Comparison of ENCODE assay signal across 11 mouse cellular contexts in genomic region chr1:52166652-52167220, GRCm38 (mm10). TPM values are rescaled to one million over a fixed set of nuclear protein-coding genes. Genes with fewer than 3 reads are reported as not detected.
DNase-seq lines count a peak whose midpoint lies in the region; ATAC-seq and TF ChIP-seq lines count a peak whose summit lies in the region.
"Had no signal": no experiment of that assay in that cellular context is flagged by ENCODE, and none has a peak within 500 bp of the region (broad histone marks: within the 10 kb centered on the region; RNA-seq: fewer than 3 reads in every experiment).

No protein-coding gene starts in this region.

- DNase-seq in embryonic facial prominence, embryonic 10.5 days (ENCODE audit: low spot score) = no peak
- DNase-seq in lung, embryonic 14.5 days = peak; percentile 60
- DNase-seq in lung, adult 2 months = no peak
- DNase-seq in heart, postnatal 14 days = peak; percentile 38 to 43
- DNase-seq in splenic B cell, adult 2 months (ENCODE audit: low read depth, low spot score) = peak; percentile 28
- DNase-seq in layer of hippocampus, adult 9-10 months (ENCODE audit: low spot score) = no peak

- H3K4me1 ChIP-seq in embryonic facial prominence, embryonic 13.5 days = peaks cover 8% of the 10 kb centered on the region; the same call in 1 of the 2 replicates
- no peaks in the 10 kb centered on the region for H3K4me1 ChIP-seq in embryonic facial prominence, embryonic 10.5 days
- no peaks in the 10 kb centered on the region for H3K4me1 ChIP-seq in lung, embryonic 14.5 days (ENCODE audit: insufficient read depth)
- peaks cover 7% of the 10 kb centered on the region for H3K4me1 ChIP-seq in lung, adult 2 months (ENCODE audit: control insufficient read depth, insufficient read depth, low read length)
- no peaks in the 10 kb centered on the region for H3K4me1 ChIP-seq in intestine, postnatal 0 days (replicated peaks; ENCODE audit: control insufficient read depth, insufficient read depth, low read length)
- H3K4me1 ChIP-seq: neural tube, embryonic 13.5 days had no signal

- H3K36me3 ChIP-seq in embryonic facial prominence, embryonic 13.5 days = no peaks in the 10 kb centered on the region
- no peaks in the 10 kb centered on the region for H3K36me3 ChIP-seq in embryonic facial prominence, embryonic 10.5 days (replicated peaks)
- no peaks in the 10 kb centered on the region for H3K36me3 ChIP-seq in lung, embryonic 14.5 days (ENCODE audit: insufficient read depth)
- H3K36me3 ChIP-seq in splenic B cell, adult 2 months (ENCODE audit: control insufficient read depth, insufficient read depth, low read length, poor library complexity, severe bottlenecking) = peaks cover 19% of the 10 kb centered on the region
- H3K36me3 ChIP-seq in intestine, postnatal 0 days (ENCODE audit: control insufficient read depth, insufficient read depth) = peaks cover 37% of the 10 kb centered on the region

- TF ChIP-seq CTCF in lung, embryonic 14.5 days (IDR thresholded peaks at IDR 0.05; ENCODE audit: low read depth) = no peak
- no peak for TF ChIP-seq CTCF in lung, adult 2 months (IDR thresholded peaks at IDR 0.05; ENCODE audit: insufficient read depth, low read length)
- no peak for TF ChIP-seq CTCF in intestine, postnatal 0 days (IDR thresholded peaks at IDR 0.05; ENCODE audit: low read depth)

- intact Hi-C loops in heart, postnatal 14 days (cut with DNase I) = loop anchor here (5.0 kb wide), 1 partner anchor 66 kb away; the partner anchor contains the start of gene Gls

- WGBS in embryonic facial prominence, embryonic 13.5 days = 73% methylated on average over 14 of the region's 14 CpGs
- 76% methylated on average over 14 of the region's 14 CpGs for WGBS in embryonic facial prominence, embryonic 10.5 days
- WGBS in lung, embryonic 14.5 days = 64% methylated on average over 14 of the region's 14 CpGs
- WGBS in lung, adult 2 months = 36% methylated on average over 14 of the region's 14 CpGs
- WGBS in intestine, postnatal 0 days = 72% methylated on average over 14 of the region's 14 CpGs

- no peak overlapping the region for H3K4me2 ChIP-seq in embryonic facial prominence, embryonic 13.5 days
- peak overlapping the region; percentile 40; the same call in 1 of the 2 replicates for H3K4me2 ChIP-seq in lung, embryonic 14.5 days
- H3K4me2 ChIP-seq in intestine, postnatal 0 days (replicated peaks; ENCODE audit: low read depth) = no peak overlapping the region
- H3K4me2 ChIP-seq: neural tube, embryonic 13.5 days had no signal

- peak overlapping the region; percentile 28; the same call in 1 of the 2 replicates for H3K27ac ChIP-seq in embryonic facial prominence, embryonic 13.5 days
- H3K27ac ChIP-seq in embryonic facial prominence, embryonic 10.5 days (replicated peaks) = no peak overlapping the region
- H3K27ac ChIP-seq in lung, embryonic 14.5 days (ENCODE audit: low read depth) = no peak overlapping the region; the same call in 1 of the 2 replicates
- H3K27ac ChIP-seq in intestine, postnatal 0 days (ENCODE audit: low read depth, low read length) = no peak overlapping the region
- H3K27ac ChIP-seq: neural tube, embryonic 13.5 days had no signal

- ATAC-seq in embryonic facial prominence, embryonic 13.5 days (ENCODE audit: insufficient number of reproducible peaks, insufficient read depth, low FRiP score, low TSS enrichment, low read depth) = no peak
- ATAC-seq in lung, embryonic 14.5 days (ENCODE audit: insufficient read depth) = peak; percentile 54; the same call in 1 of the 2 replicates
- no peak for ATAC-seq in intestine, postnatal 0 days
- ATAC-seq: forebrain, embryonic 16.5 days had no signal

- no peak overlapping the region for H3K4me3 ChIP-seq in embryonic facial prominence, embryonic 13.5 days
- H3K4me3 ChIP-seq in embryonic facial prominence, embryonic 10.5 days = no peak overlapping the region
- H3K4me3 ChIP-seq in lung, embryonic 14.5 days (ENCODE audit: low read depth, low read length) = no peak overlapping the region
- H3K4me3 ChIP-seq in lung, adult 2 months (replicated peaks; ENCODE audit: extremely low read depth, low read depth, low read length) = no peak overlapping the region
- no peak overlapping the region for H3K4me3 ChIP-seq in intestine, postnatal 0 days (ENCODE audit: low read depth, low read length)
- H3K4me3 ChIP-seq: neural tube, embryonic 13.5 days had no signal

- H3K9ac ChIP-seq in embryonic facial prominence, embryonic 13.5 days = no peak overlapping the region
- no peak overlapping the region for H3K9ac ChIP-seq in lung, embryonic 14.5 days
- no peak overlapping the region for H3K9ac ChIP-seq in intestine, postnatal 0 days (ENCODE audit: low read depth, low read length)
- H3K9ac ChIP-seq: neural tube, embryonic 13.5 days had no signal

- no peaks in the 10 kb centered on the region for H3K9me3 ChIP-seq in embryonic facial prominence, embryonic 13.5 days
- H3K9me3 ChIP-seq in embryonic facial prominence, embryonic 10.5 days = no peaks in the 10 kb centered on the region
- no peaks in the 10 kb centered on the region for H3K9me3 ChIP-seq in lung, embryonic 14.5 days (ENCODE audit: low read depth, low read length)
- no peaks in the 10 kb centered on the region for H3K9me3 ChIP-seq in intestine, postnatal 0 days (ENCODE audit: control insufficient read depth)
- H3K9me3 ChIP-seq: neural tube, embryonic 13.5 days had no signal

- no peaks in the 10 kb centered on the region for H3K27me3 ChIP-seq in embryonic facial prominence, embryonic 13.5 days
- H3K27me3 ChIP-seq in embryonic facial prominence, embryonic 10.5 days (replicated peaks; ENCODE audit: low read depth, poor library complexity, severe bottlenecking) = no peaks in the 10 kb centered on the region
- no peaks in the 10 kb centered on the region for H3K27me3 ChIP-seq in lung, embryonic 14.5 days (ENCODE audit: insufficient read depth, low read length)
- no peaks in the 10 kb centered on the region for H3K27me3 ChIP-seq in splenic B cell, adult 2 months (ENCODE audit: control insufficient read depth, insufficient read depth, low read length, poor library complexity, severe bottlenecking)
- no peaks in the 10 kb centered on the region for H3K27me3 ChIP-seq in intestine, postnatal 0 days (replicated peaks; ENCODE audit: control insufficient read depth, insufficient read depth, low read length)
- H3K27me3 ChIP-seq: CH12.LX; neural tube, embryonic 13.5 days had no signal

- TF ChIP-seq POLR2A in lung, adult 2 months (IDR thresholded peaks at IDR 0.05; ENCODE audit: borderline replicate concordance, extremely low read depth, low read depth, low read length) = no peak

RNA-seq across cellular contexts. Expression of gene Stat1, which starts 47.5 kb away (rescaled TPM):
- polyA plus RNA-seq in embryonic facial prominence, embryonic 13.5 days (2015; fragmentation: Nextera tagmentation; extraction: Ambion mirVana) = 14.9 and 17.6 TPM in 2 replicates
- 10.9 and 11.5 TPM in 2 replicates for polyA plus RNA-seq in embryonic facial prominence, embryonic 10.5 days (2016; fragmentation: Nextera tagmentation; extraction: Ambion mirVana)
- 21.4 and 23.5 TPM in 2 replicates for polyA plus RNA-seq in lung, embryonic 14.5 days (2014; fragmentation: Nextera tagmentation; extraction: Ambion mirVana)
- 59.1 and 62.6 TPM in 2 replicates for polyA plus RNA-seq in lung, adult 2 months (2012; rRNA removed)
- total RNA-seq in heart, postnatal 14 days (2021) = 10 to 100 TPM; 22.2 to 22.7 TPM
- 62.6 and 67.2 TPM in 2 replicates for polyA plus RNA-seq in intestine, postnatal 0 days (2015; fragmentation: Nextera tagmentation; extraction: Ambion mirVana)

Comparison
In these comparisons a context has a peak if more than half of its experiments do, and no peak if none do; other contexts are left out.
1. DNase-seq: peak in lung, embryonic 14.5 days (single experiment), heart, postnatal 14 days (2 of 2) and splenic B cell, adult 2 months (single experiment); none in embryonic facial prominence, embryonic 10.5 days (single experiment), lung, adult 2 months (single experiment) and layer of hippocampus, adult 9-10 months (single experiment).